Mouse (Mus musculus): ENCODE measurements at regions not wholly inside any gene's neighbourhood (a gene's known extent, or its start where the extent isn't known, plus 50 kb on each side); places are given as distances from the start of the nearest gene placed in this dataset.

DNA sequence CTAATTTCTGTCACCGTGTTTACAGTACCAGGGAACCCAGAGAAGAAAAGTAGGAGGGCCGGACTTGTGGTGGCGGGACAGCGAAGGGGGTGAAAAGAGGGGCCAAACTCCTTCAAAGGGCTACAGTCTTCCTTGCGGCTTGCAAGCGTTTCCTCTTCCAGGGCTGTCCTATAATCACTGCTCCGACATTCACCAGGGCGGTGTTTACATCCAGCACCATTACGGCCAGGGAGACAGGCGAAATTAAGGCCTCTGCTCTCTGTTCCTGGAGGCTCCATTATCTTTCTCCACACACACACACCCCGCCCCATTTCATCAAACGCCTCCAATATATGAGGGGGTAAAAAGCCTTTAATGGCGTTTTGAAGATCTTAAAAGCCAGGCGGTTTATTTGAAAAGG lies 162.8 kb upstream of the Tbx3 start:
- TF ChIP-seq POLR2A (IDR thresholded peaks at IDR 0.05; ENCODE audit: insufficient read depth, low read depth, low read length) (no peak), CTCF (IDR thresholded peaks at IDR 0.05) (no peak)

Measured in heart, adult 2 months (tissue).